Mouse (Mus musculus) G1E (cell line): ENCODE measurements around the gene Itga3.

ENCODE experiments used
- CTCF ChIP-seq: IDR thresholded peaks from 2 replicates; pipeline ENCODE4 v1.5.1; 2012; ENCODE audit warnings: low read depth, low read length, inconsistent platforms, mixed read lengths
- GATA2 ChIP-seq: IDR thresholded peaks from 2 replicates; pipeline ENCODE4 v1.6.1; 2012; ENCODE audit warnings: low read depth, low read length, inconsistent platforms, borderline replicate concordance
- POLR2AphosphoS5 ChIP-seq: IDR thresholded peaks from 2 replicates; pipeline ENCODE4 v1.6.1; 2012; ENCODE audit warnings: low read depth, low read length, inconsistent platforms; ENCODE audit not compliant: insufficient replicate concordance

GRCm38 (mm10) chr11:95007418-95007817 lies 69.2 kb downstream of the Itga3 start:
- TF ChIP-seq GATA2 (no peak), CTCF (no peak), POLR2AphosphoS5 (no peak; the same call in 1 of the 2 replicates)
